Mouse (Mus musculus): ENCODE data around the gene Nlk.

Gene Nlk

DNA sequence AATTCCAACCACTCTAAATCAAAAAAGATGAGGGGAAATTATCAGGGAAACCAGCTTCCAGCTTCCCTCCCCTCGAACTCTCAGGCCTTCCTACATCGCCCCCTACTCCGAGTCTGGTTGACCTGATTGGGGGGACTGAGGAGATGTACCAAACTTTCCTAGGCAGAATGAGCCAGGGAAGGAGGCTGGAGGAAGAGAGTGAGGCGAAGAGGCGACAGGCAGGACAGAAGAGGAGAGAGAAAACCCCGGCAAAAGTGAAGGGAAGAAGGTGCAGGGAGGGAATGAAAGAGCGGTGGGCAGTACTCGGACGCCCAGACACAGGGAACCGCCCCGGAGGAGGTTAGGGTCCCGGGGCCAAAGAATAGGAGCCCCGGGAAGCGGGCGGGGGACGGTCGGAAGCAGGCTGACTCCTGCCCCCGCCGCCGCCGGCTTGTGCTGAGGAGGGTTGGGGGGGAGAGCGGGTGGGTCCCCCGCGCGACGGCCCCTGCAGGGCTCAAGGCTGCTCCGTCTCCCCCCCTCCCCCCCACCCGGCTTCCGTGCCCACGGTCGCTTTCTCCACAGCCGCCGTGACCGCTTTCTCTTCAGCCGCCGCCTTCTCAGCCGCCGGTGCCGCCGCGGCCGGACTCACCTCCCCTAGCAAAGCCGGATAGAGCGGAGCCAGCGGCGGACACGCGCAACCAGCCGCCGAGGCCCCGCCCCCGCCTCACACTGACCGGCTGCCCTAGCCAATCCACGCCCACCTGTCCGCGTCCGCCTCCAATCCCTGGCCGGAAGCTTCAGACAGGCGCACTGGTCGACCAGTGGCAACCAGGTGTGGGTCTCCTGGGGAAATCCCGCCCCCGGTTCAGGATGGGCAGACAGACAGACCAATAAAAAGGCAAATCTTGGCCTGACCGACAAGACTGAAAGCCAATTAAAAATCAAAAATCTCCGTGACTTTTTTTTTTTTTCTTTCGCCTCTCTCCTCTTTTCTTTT lies at the start of gene Nlk:
TSS of gene Nlk (minus strand) at position 597 of the 976 bp plus-strand sequence.
- DNase-seq (ENCODE audit: extremely low spot score, low read depth, low spot score), result peak; percentile 93

DNA sequence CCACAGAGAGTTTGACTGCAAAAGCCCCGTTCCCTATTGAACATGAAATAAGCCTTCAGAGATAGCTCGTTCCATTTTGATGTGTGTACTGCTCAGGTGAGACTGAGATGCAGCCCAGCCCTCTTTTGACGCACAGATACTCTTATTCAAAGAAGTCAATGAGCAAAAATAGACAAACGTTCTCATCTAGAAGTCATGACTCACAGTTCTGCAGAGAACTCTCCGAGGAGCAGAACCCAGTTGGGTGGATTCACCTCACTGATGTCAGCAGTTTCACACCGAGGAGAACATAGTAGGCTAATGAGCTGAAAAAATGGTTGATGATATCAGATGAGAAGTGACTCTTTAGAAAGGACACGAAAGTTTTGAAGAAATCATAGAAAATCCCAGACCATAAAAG lies 49.1 kb upstream of the Nlk start:
- no peak for DNase-seq (ENCODE audit: extremely low spot score, low read depth, low spot score)

DNA sequence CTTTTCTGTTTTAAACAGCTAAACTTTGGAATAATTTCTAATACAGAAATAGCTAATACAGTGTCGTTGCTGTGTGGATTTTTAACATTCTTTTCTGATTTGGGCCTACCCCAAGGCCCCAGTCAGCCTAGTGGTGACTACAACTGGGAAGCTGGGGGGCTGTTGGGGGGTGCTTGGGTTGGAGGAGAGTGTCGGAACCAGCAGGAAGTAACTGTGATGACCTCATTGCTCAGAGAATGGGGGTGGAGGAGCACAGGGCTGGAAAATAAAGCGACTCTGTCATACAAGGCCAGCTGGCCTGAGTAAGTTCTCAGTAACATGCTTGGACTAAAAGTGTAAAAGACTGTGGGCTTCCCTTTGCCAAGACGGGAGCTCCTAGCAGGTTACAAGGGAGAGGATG lies 48.3 kb upstream of the Nlk start:
- DNase-seq (ENCODE audit: extremely low spot score, low read depth, low spot score), result no peak

DNA sequence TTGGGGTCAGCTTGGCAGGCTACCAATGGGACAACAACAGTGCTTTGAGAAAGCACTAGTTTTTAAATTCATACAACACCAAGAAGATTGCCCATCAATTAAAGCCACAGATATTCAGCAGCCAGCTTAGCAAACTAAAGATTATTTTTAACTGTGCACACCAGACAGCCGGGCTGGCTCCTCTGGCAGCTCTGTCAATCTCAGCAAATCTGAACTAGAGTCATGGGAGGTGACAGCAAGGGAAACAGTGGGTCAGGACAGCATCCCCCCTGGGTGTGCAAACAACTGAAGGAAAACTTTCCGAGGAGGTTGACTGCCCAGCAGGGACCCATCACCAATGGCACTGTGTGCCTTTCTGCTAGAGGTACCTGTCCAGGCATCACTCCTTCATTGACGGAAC lies 45.3 kb upstream of the Nlk start:
- no peak for DNase-seq (ENCODE audit: extremely low spot score, low read depth, low spot score)

DNA sequence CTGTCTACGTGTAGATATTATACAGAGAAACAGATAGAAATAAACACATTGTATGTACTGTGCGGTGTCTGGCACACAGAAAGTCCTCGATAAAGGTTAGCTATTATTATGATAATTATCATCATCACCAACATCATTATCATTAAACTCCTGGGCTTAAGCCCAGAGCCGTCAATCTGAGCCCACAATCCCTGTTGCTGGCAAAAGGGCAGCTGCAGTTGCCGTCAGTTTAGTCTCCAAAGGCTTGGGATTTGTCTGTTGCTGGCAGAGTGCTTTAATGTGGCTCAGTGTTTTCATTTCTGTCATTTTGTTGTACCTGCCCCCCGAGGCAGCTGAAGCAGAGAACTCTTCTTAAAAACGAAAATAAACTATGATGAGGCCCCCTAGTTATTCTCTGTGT lies 44.8 kb upstream of the Nlk start:
- DNase-seq (ENCODE audit: extremely low spot score, low read depth, low spot score), result no peak

DNA sequence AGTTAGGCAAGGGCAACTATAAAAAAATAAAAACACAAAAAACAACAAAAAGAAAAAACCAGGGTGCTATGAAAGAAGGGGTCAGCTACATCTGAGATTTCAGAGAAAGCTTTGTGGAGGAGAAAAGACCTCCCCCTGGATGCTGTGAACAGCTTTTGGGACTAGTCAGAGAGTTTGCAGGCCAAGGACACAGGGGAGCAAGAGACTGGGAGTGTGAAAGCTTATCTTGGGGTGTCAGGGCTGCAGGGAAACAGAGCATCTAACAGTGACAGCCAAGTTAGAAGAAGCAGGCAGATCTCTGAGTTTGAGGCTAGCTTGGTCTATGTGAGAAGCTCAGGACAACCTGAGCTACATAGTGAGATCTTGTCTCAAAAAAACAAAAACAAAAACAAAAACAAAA lies 42.2 kb upstream of the Nlk start:
- DNase-seq (ENCODE audit: extremely low spot score, low read depth, low spot score), result no peak

DNA sequence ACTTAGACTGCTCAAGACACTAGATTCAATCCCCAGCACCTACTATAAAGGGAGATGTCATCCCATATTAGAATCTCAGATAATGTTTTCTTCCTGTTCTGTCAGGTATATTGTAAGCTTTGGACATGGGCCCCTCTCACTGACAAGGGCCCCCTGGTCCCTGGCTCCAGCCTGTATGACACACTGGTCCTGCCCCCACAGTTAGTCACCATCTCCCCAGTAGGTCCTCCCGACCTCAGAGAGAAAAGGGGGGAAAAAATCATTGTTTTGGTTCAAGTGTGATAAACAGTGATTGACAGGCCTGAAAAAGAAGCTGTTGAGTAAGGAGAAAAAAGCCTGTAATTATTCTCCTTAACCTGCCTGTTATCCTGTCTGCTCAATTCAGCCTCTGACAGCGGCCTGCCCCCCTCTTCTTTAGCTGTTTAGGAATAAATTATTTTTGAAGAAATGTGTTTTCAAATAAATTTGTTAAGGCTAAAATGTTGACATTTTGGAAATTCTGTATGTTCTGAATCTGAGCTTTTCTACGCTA lies 39.8 kb upstream of the Nlk start:
- DNase-seq (ENCODE audit: extremely low spot score, low read depth, low spot score), result no peak

DNA sequence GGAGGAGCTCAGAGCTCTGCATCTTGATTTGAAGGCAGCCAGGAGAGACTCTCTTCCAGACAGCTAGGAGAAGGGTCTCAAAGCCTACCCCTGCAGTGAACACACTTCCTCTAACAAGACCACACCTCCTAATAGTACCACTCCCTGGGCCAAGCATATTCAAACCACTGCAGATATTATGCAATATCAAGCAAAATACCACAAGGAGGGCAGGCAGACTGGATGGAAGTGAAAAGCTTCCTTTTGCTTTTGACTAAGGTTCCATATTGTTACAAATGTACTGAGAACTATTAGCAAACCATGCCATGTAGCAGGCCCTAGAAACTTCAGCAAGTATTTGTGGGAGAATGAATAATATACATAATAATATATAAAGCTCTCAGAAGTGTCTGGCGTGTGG lies 38.0 kb upstream of the Nlk start:
- no peak for DNase-seq (ENCODE audit: extremely low spot score, low read depth, low spot score)

DNA sequence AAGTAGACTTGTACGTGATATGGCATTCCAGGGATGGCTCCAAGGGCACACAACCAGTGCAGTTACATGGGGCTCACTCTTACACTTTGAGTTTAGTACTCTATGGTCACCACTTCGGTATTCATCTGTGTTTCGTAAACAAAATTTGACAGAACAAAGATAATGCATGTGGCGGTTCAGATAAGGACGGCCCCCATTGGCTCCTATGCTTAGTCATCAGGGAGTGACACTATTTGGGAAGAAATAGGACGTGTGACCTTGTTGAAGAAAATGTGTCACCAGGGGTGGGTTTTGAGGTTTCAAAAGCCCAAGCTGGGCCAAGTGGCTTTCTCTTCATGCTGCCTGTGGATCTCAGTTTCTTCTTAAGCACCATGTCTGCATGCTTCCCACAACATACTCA lies 35.4 kb upstream of the Nlk start:
- no peak for DNase-seq (ENCODE audit: extremely low spot score, low read depth, low spot score)

DNA sequence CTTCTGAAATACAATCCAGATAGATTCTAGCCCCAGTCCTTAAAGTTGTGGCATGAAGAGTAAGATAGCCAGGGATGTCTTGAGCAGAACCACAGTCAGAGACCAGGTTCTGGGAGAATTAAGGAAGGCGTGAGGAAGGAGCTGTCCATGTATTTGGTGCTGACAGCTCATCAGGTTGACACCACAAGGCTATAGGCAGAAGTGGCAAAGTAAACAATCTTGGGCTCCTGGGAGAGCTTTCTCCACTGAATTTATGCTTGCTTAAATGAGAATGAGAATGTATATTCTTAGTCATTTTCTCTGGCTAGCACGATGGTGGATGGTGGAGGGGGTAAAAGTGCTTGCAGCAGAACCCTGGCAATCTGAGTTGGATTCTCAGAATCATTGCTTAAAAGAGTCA lies 33.7 kb upstream of the Nlk start:
- DNase-seq (ENCODE audit: extremely low spot score, low read depth, low spot score), result peak; percentile 16

DNA sequence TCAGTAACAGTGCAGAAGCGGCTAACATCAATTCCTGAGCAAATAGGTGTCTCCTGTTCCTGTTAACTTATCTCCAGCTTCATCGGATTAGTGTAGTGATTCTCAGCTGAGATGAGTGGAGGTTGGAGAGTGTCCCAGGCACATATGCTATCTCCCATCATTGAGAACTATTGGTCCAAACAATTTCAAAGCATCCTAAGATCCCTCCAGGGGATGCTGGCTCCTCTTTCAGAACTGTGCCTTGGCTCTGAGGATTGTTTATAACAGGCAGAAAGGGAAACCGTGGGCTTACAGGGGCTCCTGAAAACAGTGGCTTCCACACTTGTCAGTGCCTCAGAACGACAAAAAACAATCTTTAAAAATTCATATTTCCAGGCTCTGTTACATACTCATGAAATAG lies 30.9 kb upstream of the Nlk start:
- no peak for DNase-seq (ENCODE audit: extremely low spot score, low read depth, low spot score)

DNA sequence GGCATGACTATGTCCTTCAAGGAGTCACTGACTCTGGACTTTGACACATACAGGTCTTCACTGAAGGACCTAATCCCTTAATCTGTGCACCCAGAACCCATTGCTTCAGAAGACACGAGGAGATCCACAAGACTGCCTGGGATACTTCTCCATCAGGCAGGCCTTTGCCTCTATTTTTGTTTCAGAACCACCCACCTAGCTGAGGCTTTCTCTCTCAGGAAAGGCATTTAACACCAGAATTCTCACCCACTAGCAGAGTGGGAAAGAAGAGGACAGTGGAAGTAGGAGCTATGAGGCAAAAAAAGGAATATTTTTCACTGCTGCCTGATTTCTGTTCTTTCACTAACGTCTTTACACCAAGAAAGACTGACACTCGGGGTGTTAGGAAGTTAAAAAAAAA lies 29.2 kb upstream of the Nlk start:
- no peak for DNase-seq (ENCODE audit: extremely low spot score, low read depth, low spot score)

DNA sequence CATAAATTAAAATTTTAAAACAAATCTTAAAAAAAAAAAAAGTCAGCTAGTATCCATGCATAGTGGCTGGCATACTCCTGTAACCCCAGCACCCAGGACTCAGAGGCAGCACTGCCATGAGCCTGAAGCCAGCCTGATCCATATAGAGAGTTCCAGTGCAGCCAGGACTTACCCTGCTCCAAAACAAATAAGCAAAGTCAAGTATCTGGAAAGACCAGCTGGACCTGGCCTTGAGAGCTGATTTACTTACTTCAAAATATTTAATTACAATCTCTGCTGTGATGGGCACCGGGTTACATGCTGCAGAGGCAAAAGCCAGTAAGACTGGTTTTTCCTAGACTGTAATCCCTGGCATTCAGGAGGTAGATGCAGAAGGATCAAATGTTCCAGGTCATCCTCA lies 27.6 kb upstream of the Nlk start:
- no peak for DNase-seq (ENCODE audit: extremely low spot score, low read depth, low spot score)

DNA sequence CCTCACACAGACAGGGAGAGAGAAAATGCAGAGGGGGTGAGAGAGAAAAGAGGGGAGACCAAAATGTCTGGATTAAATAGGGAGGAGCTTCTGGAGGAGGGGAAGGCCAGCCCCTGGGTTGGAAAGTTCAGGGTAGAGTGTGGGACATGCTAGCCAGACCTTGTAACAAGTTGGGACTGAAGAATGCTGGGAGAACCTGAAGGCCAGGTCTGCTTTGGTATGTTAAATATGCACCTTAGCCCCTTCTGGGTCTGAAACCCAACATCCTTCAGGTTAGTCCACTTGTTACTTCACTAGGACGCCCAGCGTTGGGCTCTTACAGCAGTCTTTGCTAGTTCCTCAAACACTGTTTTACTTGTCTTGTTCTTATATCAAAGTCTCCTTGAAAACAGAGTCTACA lies 24.2 kb upstream of the Nlk start:
- DNase-seq (ENCODE audit: extremely low spot score, low read depth, low spot score), result no peak

DNA sequence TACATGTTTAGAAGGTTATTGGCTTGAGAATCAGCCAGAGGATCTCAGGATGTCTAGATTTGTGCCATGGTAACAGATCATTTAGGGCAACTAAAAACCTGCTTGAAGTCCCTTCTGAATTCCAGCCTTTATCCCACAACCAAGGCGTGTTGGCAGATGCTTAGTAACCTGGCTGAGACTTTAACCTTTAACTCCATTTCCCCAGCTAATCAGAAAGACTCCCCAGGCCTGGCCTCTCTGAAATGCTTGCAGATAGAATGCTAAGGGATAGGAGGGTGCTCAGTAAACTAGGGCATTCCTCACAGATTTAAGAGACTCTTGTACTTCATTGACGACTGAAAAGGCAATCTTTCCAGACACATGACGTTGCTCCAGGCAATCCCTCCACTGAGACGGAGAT lies 20.5 kb upstream of the Nlk start:
- DNase-seq (ENCODE audit: extremely low spot score, low read depth, low spot score), result no peak

DNA sequence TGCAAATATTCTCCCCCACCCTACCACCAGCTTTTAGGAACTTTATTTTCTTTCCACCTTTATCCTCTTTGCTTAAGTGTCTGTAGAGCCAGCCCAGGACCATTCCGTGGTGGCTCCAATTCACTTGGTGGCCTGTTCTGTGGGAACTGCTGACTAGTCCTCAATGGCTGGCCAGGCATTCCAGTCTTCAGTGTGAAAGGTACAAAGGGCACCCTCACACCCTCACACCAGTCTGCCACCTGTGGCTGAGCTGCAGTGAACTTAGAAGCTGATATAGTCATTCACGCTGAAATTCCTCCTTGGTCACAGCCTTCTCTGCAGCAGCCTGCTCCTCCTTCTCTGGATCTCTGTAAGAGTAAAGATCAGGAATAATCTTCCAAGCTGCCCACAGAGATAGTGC lies 11.5 kb upstream of the Nlk start:
- DNase-seq (ENCODE audit: extremely low spot score, low read depth, low spot score), result no peak

DNA sequence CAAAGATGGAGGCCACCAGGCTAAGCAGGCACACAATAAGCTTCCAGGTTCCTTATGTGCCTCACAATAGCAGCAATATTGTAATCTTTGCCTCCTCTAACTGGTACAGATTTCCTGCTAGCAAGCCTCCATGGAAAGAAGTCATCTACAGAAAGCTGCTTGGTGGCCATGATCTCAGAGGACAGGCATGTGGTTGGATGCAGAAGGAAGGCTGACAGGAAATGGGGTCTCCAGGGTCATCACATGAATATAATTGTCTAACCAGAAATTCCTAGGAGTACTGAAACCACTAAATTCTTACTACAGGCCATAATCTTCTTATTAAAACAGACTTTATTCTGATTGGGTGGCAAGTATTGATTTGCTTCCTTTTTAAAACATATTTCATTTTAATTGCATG lies 8.9 kb upstream of the Nlk start:
- no peak for DNase-seq (ENCODE audit: extremely low spot score, low read depth, low spot score)

DNA sequence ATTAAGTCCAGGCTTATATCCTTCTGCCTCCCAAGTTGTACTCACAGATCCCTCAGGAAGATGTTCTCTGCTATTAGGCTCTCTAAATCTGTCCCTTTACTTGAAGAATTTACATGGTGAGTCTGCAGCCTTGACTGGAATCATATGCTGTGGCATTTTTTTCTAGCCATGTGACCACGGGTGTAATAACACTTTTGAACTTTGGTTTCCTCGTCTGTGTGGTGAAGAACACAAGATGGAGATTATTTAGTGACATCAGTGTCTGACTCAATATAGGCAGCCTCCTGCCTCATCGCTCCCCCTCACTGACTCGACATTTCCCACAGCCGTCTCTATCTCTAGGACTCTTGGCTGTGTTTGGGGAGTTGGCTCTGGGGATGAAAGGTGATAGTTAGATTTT lies 5.9 kb upstream of the Nlk start:
- DNase-seq (ENCODE audit: extremely low spot score, low read depth, low spot score), result no peak

DNA sequence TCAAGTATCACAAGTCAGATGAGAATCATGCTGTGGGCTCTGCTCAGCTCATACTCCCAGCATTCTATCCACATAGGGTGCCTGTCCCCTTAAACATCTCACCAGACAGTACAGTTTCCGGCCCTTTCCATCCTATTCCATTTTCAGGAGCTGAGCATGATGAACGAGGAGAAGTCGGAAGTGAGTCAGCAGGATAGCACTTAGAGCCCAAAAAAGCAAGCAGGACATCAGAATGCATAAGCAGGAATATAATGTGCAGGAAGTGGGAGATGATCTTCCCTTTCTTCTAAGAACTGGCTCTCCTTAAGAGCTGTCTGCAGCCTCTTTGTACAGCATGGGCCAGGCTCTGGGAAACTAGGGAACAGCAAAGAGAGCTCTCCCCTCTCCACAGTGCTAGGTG lies 5.1 kb upstream of the Nlk start:
- DNase-seq (ENCODE audit: extremely low spot score, low read depth, low spot score), result no peak

DNA sequence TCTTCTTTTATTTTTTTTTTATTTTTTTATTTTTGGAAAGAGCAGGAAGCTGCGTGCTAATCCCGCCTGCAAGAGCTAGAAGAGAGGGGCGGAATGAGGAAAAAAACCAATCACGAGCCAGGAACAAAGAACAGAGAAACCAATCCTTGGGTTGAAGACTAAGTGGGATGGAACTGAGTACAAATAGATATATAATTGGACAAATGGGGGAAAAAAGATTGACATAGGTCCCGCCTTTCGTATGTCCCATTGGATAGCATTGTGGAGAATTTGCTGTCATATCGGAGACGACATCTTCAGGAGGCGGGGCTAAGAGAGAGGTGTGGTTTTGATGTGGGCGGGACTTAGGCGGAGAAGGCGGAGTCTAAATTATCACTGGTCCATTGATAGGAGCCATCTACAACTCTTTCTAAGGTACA lies 589 bp upstream of the Nlk start:
- DNase-seq (ENCODE audit: extremely low spot score, low read depth, low spot score), result peak; percentile 82

DNA sequence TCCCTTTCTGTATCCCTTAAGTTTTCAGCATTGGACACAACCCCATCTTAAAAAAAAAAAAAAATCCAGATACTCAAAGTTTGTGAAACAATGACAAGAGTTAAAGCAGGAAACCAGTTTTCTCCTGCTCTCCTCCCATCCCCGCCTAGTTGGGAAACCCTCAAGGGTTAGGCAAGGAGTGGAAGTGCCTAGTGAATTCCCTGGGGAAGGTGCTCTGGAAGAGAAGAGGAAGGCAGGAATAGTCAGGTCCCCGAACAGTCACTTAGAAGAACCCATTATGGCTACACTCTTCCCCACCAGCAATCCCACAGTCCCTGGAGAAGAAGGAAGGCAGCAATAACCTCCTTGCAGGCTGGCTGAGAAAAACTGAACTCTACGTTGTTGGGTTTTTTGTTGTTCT lies 2.9 kb downstream of the Nlk start:
- no peak for DNase-seq (ENCODE audit: extremely low spot score, low read depth, low spot score)

DNA sequence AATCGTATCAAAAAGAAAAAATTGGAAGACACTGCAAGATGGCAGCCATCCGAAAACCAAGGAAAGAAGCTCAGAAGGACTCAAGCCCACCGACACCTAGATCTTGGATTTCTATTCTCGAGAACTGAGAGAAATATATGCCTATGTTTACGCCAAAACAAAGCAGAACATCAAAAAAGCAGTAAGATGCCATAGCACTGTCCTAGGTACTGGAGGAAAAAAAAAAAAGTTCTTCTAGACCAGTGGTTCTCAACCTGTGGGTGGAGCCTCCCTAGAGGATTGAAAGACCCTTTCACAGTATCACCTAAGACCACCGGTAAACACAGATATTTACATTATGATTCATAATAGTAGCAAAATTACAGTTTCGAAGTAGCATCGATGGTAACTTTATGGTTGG lies 3.9 kb downstream of the Nlk start:
- no peak for DNase-seq (ENCODE audit: extremely low spot score, low read depth, low spot score)

DNA sequence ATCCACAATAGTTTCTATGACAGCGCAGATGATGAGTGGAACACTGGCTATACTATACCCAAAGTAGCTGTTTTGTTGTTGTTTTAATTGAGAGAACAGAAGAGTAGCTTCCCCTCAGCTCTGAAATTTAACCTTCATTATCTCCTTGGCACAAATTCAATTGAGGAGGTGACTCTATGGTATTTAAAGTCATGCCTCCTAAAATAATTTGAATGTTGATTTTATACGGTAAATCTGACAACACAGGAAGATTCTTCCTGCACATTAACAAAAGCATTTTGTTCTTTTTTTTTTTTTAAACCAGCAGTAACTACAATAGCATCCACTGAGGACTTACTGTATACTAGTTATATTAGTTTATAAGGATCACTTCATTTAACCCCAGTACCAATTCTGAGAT lies 6.0 kb downstream of the Nlk start:
- DNase-seq (ENCODE audit: extremely low spot score, low read depth, low spot score), result no peak
